Mouse (Mus musculus) lung, adult 2 months (tissue): ENCODE results near the gene Sema3g.

ENCODE experiments used
- CTCF ChIP-seq: fragments of 200-500 bp; IDR thresholded peaks from 2 replicates; pipeline ENCODE4 v1.5.1; 2011; ENCODE audit warnings: mild to moderate bottlenecking, low read length, control low read depth; ENCODE audit not compliant: insufficient read depth
- POLR2A ChIP-seq: fragments of 200-500 bp; IDR thresholded peaks from 2 replicates; pipeline ENCODE4 v1.6.1; 2011; ENCODE audit warnings: low read depth, mild to moderate bottlenecking, control low read depth, low read length, borderline replicate concordance; ENCODE audit errors: extremely low read depth

DNA sequence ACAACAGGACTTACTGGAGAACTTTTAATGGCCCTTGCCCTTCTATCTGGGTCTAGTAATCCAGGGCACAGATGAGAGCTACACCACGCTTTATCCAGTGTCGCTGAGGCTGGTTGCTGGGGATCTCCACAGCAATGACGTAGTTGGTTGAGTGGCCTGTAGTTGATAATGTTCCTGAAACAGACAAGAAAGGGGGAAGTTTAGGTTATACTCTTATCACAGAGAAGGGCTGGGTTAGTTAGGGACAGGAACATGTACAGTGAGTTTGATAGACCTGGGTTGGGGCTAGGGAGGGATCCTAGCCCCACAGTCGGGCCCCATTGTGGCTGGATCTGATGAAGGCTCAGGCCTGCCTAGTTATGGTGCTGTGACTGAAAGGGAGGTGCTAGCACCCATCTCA lies 42.7 kb downstream of the Sema3g start:
- no peak for TF ChIP-seq CTCF
- no peak for TF ChIP-seq POLR2A
